Mouse (Mus musculus): ENCODE results near the gene Stfa2l1. TPM values are rescaled to one million over a fixed set of nuclear protein-coding genes. Genes with fewer than 3 reads are reported as not detected.
A peak's percentile ranks its signal among the peaks of the same experiment; 100 is the strongest.
"Not testable (repeated sequence)": the region's sequence is repeated elsewhere in the genome, so short reads cannot be mapped to it uniquely, and the experiment has no call there.

Gene Stfa2l1
- polyA plus RNA-seq, 1 experiment from 2014 or later = not detected

DNA sequence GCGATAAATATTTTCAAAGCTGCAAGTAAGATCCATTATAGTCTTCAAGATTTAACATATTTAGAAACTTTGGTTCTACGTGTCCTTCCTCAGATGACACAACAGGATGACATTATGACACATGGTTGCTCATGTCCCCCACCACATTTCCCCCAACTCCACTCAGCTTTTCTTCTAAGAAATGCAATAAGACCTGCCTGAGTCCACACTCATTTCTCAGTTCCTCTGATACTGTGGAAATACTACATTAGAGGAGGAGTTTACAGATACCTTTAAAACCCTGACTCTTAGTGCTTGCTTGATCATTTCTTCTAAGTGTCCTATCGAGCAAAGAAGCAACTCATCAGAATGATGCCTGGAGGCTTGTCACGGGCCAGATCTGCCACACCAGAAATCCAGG is 27.3 kb downstream of the Stfa2l1 start, which contains the start of gene Gm5483:
Gene Gm5483 (plus strand): TSS at position 301 of the 400 bp plus-strand sequence.
- H3K4me3 ChIP-seq (ENCODE audit: low read depth, low read length); H3K4me1 ChIP-seq (ENCODE audit: control insufficient read depth, insufficient read depth, low read length); H3K9me3 ChIP-seq (ENCODE audit: control insufficient read depth, low read length); H3K36me3 ChIP-seq (ENCODE audit: control insufficient read depth, insufficient read depth, low read length); H3K4me2 ChIP-seq (ENCODE audit: low read depth, severe bottlenecking); DNase-seq (ENCODE audit: low spot score); H3K27me3 ChIP-seq (ENCODE audit: control insufficient read depth, insufficient read depth, low read length); H3K9ac ChIP-seq (ENCODE audit: low read length); H3K27ac ChIP-seq (replicated peaks; ENCODE audit: low read depth, low read length); ATAC-seq (ENCODE audit: insufficient number of reproducible peaks, low FRiP score, low TSS enrichment, low read depth): not testable (repeated sequence)
- 80% methylated on average over 4 of the region's 4 CpGs for WGBS

DNA sequence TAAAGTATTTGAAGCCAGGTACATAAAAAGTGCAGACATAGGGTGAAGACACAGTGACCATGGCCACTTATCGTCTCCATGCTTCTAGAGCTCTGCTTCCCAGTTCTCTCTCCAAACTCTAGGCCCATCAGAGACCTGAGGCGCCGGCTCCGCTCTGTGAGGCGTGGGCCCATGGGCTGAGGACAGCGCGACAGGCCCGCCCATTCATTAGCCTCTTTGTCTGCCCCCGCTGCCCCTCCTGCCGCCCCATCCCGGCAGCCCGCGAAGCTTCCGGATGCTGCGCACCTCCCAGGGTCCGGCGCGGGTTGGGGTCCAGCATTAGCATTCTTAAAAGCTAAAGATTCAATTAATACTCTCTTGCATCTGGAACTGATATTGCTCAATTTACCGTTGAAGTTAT is 42.6 kb downstream of the Stfa2l1 start:
- WGBS = 50% methylated on average over 19 of the region's 19 CpGs
- Histone ChIP-seq H3K4me3 (ENCODE audit: low read depth, low read length) (no peak overlapping the region), H3K4me2 (ENCODE audit: low read depth, severe bottlenecking) (0 out of 2 replicates have a peak overlapping the region, but pooled peaks have one; percentile 17), H3K36me3 (ENCODE audit: control insufficient read depth, insufficient read depth, low read length) (no peaks in the 10 kb centered on the region), H3K9ac (ENCODE audit: low read length) (no peak overlapping the region), H3K4me1 (ENCODE audit: control insufficient read depth, insufficient read depth, low read length) (no peaks in the 10 kb centered on the region), H3K27ac (replicated peaks; ENCODE audit: low read depth, low read length) (no peak overlapping the region), H3K9me3 (ENCODE audit: control insufficient read depth, low read length) (no peaks in the 10 kb centered on the region), H3K27me3 (ENCODE audit: control insufficient read depth, insufficient read depth, low read length) (no peaks in the 10 kb centered on the region)
- no peak for ATAC-seq (ENCODE audit: insufficient number of reproducible peaks, low FRiP score, low TSS enrichment, low read depth)
- DNase-seq (ENCODE audit: low spot score) = no peak

GRCm38 (mm10) chr16:36203846-36204245 is 47.2 kb downstream of the Stfa2l1 start:
- no peak overlapping the region for H3K4me3 ChIP-seq (ENCODE audit: low read depth, low read length)
- no peaks in the 10 kb centered on the region for H3K4me1 ChIP-seq (ENCODE audit: control insufficient read depth, insufficient read depth, low read length)
- ATAC-seq (ENCODE audit: insufficient number of reproducible peaks, low FRiP score, low TSS enrichment, low read depth) (no peak), DNase-seq (ENCODE audit: low spot score) (no peak)
- H3K9ac ChIP-seq (ENCODE audit: low read length) = no peak overlapping the region
- WGBS = 86% methylated on average over 5 of the region's 5 CpGs
- no peaks in the 10 kb centered on the region for H3K27me3 ChIP-seq (ENCODE audit: control insufficient read depth, insufficient read depth, low read length)
- no peak overlapping the region for H3K4me2 ChIP-seq (ENCODE audit: low read depth, severe bottlenecking)
- H3K9me3 ChIP-seq (ENCODE audit: control insufficient read depth, low read length) = no peaks in the 10 kb centered on the region
- H3K36me3 ChIP-seq (ENCODE audit: control insufficient read depth, insufficient read depth, low read length) = no peaks in the 10 kb centered on the region
- H3K27ac ChIP-seq (replicated peaks; ENCODE audit: low read depth, low read length) = no peak overlapping the region

GRCm38 (mm10) chr16:36205684-36206083 is 49.1 kb downstream of the Stfa2l1 start:
- 50% methylated on average over 2 of the region's 2 CpGs for WGBS
- not testable (repeated sequence) for H3K4me2 ChIP-seq (ENCODE audit: low read depth, severe bottlenecking); H3K4me3 ChIP-seq (ENCODE audit: low read depth, low read length); H3K27ac ChIP-seq (replicated peaks; ENCODE audit: low read depth, low read length); H3K36me3 ChIP-seq (ENCODE audit: control insufficient read depth, insufficient read depth, low read length); ATAC-seq (ENCODE audit: insufficient number of reproducible peaks, low FRiP score, low TSS enrichment, low read depth); H3K9me3 ChIP-seq (ENCODE audit: control insufficient read depth, low read length); DNase-seq (ENCODE audit: low spot score); H3K27me3 ChIP-seq (ENCODE audit: control insufficient read depth, insufficient read depth, low read length); H3K4me1 ChIP-seq (ENCODE audit: control insufficient read depth, insufficient read depth, low read length); H3K9ac ChIP-seq (ENCODE audit: low read length)

- 83% methylated on average over 2 of the region's 2 CpGs for WGBS
- no peak within 1 kb of the TSS for H3K9ac ChIP-seq (ENCODE audit: low read length)
- no peak within 1 kb of the TSS for H3K4me3 ChIP-seq (ENCODE audit: low read depth, low read length)
- H3K36me3 ChIP-seq (ENCODE audit: control insufficient read depth, insufficient read depth, low read length) = no peaks in the 10 kb centered on the region
- no peak for DNase-seq (ENCODE audit: low spot score)
- no peak for ATAC-seq (ENCODE audit: insufficient number of reproducible peaks, low FRiP score, low TSS enrichment, low read depth)
- no peak within 1 kb of the TSS for H3K4me2 ChIP-seq (ENCODE audit: low read depth, severe bottlenecking)
- H3K4me1 ChIP-seq (ENCODE audit: control insufficient read depth, insufficient read depth, low read length) = no peaks in the 10 kb centered on the region
- no peak within 1 kb of the TSS for H3K27ac ChIP-seq (replicated peaks; ENCODE audit: low read depth, low read length)
- no peaks in the 10 kb centered on the region for H3K9me3 ChIP-seq (ENCODE audit: control insufficient read depth, low read length)
- no peaks in the 10 kb centered on the region for H3K27me3 ChIP-seq (ENCODE audit: control insufficient read depth, insufficient read depth, low read length)
Observed at GRCm38 (mm10) chr16:36209967-36210453, 53.4 kb downstream of the Stfa2l1 start, which contains the start of gene Gm5416. Gene Gm5416, plus strand, starts transcription at chr16:36210403.

Other genes with a start within 250 kb of the Stfa2l1 start
- gene Parp9, start 218.3 kb upstream of the Stfa2l1 start, polyA plus RNA-seq (2014; fragmentation: Nextera tagmentation; extraction: Ambion mirVana) = 3.7 and 4.2 TPM in 2 replicates
- gene Dtx3l, start 217.7 kb upstream of the Stfa2l1 start, polyA plus RNA-seq (2014; fragmentation: Nextera tagmentation; extraction: Ambion mirVana) = 3.1 and 4.1 TPM in 2 replicates
- 57.0 and 60.0 TPM in 2 replicates for gene Kpna1, start 178.1 kb upstream of the Stfa2l1 start, polyA plus RNA-seq (2014; fragmentation: Nextera tagmentation; extraction: Ambion mirVana)
- gene Wdr5b, start 115.6 kb upstream of the Stfa2l1 start, polyA plus RNA-seq (2014; fragmentation: Nextera tagmentation; extraction: Ambion mirVana) = 9.2 and 9.8 TPM in 2 replicates
- 339 and 359 TPM in 2 replicates for gene Fam162a, start 85.2 kb upstream of the Stfa2l1 start, polyA plus RNA-seq (2014; fragmentation: Nextera tagmentation; extraction: Ambion mirVana)
- gene Ccdc58, start 85.1 kb upstream of the Stfa2l1 start, polyA plus RNA-seq (2014; fragmentation: Nextera tagmentation; extraction: Ambion mirVana) = 108 and 115 TPM in 2 replicates
- 0.07 and 0.21 TPM in 2 replicates for gene Csta1, start 25.6 kb upstream of the Stfa2l1 start, polyA plus RNA-seq (2014; fragmentation: Nextera tagmentation; extraction: Ambion mirVana)
- gene Gm5483, start 27.4 kb downstream of the Stfa2l1 start, polyA plus RNA-seq (2014; fragmentation: Nextera tagmentation; extraction: Ambion mirVana) = not detected in 2 replicates
- not detected in 2 replicates for gene Gm5416, start 53.6 kb downstream of the Stfa2l1 start, polyA plus RNA-seq (2014; fragmentation: Nextera tagmentation; extraction: Ambion mirVana)
- not detected in 2 replicates for gene 2010005H15Rik, start 64.7 kb downstream of the Stfa2l1 start, polyA plus RNA-seq (2014; fragmentation: Nextera tagmentation; extraction: Ambion mirVana)
- 1.9 TPM in 1 of 2 replicates, not detected in the other for gene Stfa1, start 120.1 kb downstream of the Stfa2l1 start, polyA plus RNA-seq (2014; fragmentation: Nextera tagmentation; extraction: Ambion mirVana)
- gene BC117090, start 177.5 kb downstream of the Stfa2l1 start, polyA plus RNA-seq (2014; fragmentation: Nextera tagmentation; extraction: Ambion mirVana) = not detected in 2 replicates
- 1.2 and 1.3 TPM in 2 replicates for gene BC100530, start 210.9 kb downstream of the Stfa2l1 start, polyA plus RNA-seq (2014; fragmentation: Nextera tagmentation; extraction: Ambion mirVana)